Mouse (Mus musculus) macrophage (primary cell): ENCODE measurements around the gene Glmn. TPM values are rescaled to one million over a fixed set of nuclear protein-coding genes. Genes with fewer than 3 reads are reported as not detected.

Source experiments
- H3K27ac ChIP-seq: fragments of 350-480 bp; formaldehyde crosslinking; 2 replicates; pipeline ENCODE4 v1.9.0; 2021
- H3K36me3 ChIP-seq: fragments of 350-480 bp; formaldehyde crosslinking; 2 replicates; pipeline ENCODE4 v1.9.0; 2021; ENCODE audit errors: inconsistent target
- H3K4me3 ChIP-seq: fragments of 350-480 bp; formaldehyde crosslinking; 2 replicates; pipeline ENCODE4 v1.9.0; 2021; ENCODE audit errors: inconsistent target
- H3K79me2 ChIP-seq: fragments of 350-480 bp; formaldehyde crosslinking; 2 replicates; pipeline ENCODE4 v1.9.0; 2021; ENCODE audit errors: inconsistent target
- WGBS: methylation state at CpG from one replicate; pipeline ENCODE4 v1.1.7; 2026; ENCODE audit warnings: inconsistent platforms; ENCODE audit not compliant: missing documents; 5-methylcytosine and 5-hydroxymethylcytosine counted together
- polyA plus RNA-seq: library from polyadenylated mRNA; stranded (reverse); fragments of 250-400 nt; gene quantifications from 3 replicates; pipeline ENCODE4 v1.2.4, GENCODE M21; 2018; ENCODE audit warnings: inconsistent platforms

The Glmn gene
- polyA plus RNA-seq, 1 experiment from 2014 or later: 9.1 TPM

GRCm38 (mm10) chr5:107499891-107500535, 97.7 kb downstream of the Glmn start:
- H3K27ac ChIP-seq: no peak overlapping the region
- no peak overlapping the region for H3K4me3 ChIP-seq
- no peaks in the 10 kb centered on the region for H3K79me2 ChIP-seq
- no peaks in the 10 kb centered on the region for H3K36me3 ChIP-seq
- 95% methylated on average over 5 of the region's 5 CpGs for WGBS

Other genes with a start within 250 kb of the Glmn start
- gene Ephx4, start 195.2 kb downstream of the Glmn start, polyA plus RNA-seq: not detected in 3 replicates
- not detected in 3 replicates for gene Lpcat2b, start 166.3 kb downstream of the Glmn start, polyA plus RNA-seq
- 1.3 to 2.9 TPM (median 2.7 TPM) in 3 replicates for gene Btbd8, start 159.9 kb downstream of the Glmn start, polyA plus RNA-seq
- 0.06 TPM in 1 of 3 replicates, not detected in the others for gene Gm42669, start 90.3 kb downstream of the Glmn start, polyA plus RNA-seq
- gene 1700028K03Rik, start 63.2 kb downstream of the Glmn start, polyA plus RNA-seq: not detected in 3 replicates
- 13.0 to 15.4 TPM (median 15.3 TPM) in 3 replicates for gene Rpap2, start 515 bp downstream of the Glmn start, polyA plus RNA-seq
- gene Gfi1, start 128.1 kb upstream of the Glmn start, polyA plus RNA-seq: 0.11 to 0.19 TPM (median 0.15 TPM) in 3 replicates
- gene Ube2d2b, start 232.2 kb upstream of the Glmn start, polyA plus RNA-seq: not detected in 3 replicates